Mouse (Mus musculus) intestine, embryonic 16.5 days (tissue): Measurements from ENCODE around the gene Psip1. TPM values are rescaled to one million over a fixed set of nuclear protein-coding genes. Genes with fewer than 3 reads are reported as not detected.
"Not testable (repeated sequence)": the region's sequence is repeated elsewhere in the genome, so short reads cannot be mapped to it uniquely, and the experiment has no call there.

Experiments used
- ATAC-seq: fragments of 200-750 bp; cut with Nextera tagmentation; 2 replicates; pipeline ENCODE4 v1.8.0; 2017; ENCODE audit warnings: moderate TSS enrichment, moderate library complexity
- H3K27ac ChIP-seq: fragments of 300-500 bp; sonication (generic); 2 replicates; pipeline ENCODE4 v1.5.1; 2014; ENCODE audit warnings: mild to moderate bottlenecking, low read length
- H3K27me3 ChIP-seq: fragments of 300-500 bp; sonication (generic); replicated peaks from 2 replicates; pipeline ENCODE4 v1.6.1; 2014; ENCODE audit warnings: low read length, control low read depth, mixed read lengths; ENCODE audit not compliant: control insufficient read depth, insufficient read depth
- H3K36me3 ChIP-seq: fragments of 300-500 bp; sonication (generic); 2 replicates; pipeline ENCODE4 v1.6.1; 2014; ENCODE audit warnings: low read length, control low read depth; ENCODE audit not compliant: control insufficient read depth, insufficient read depth
- H3K4me1 ChIP-seq: fragments of 300-500 bp; sonication (generic); 2 replicates; pipeline ENCODE4 v1.6.1; 2014; ENCODE audit warnings: low read length, control low read depth, mixed read lengths; ENCODE audit not compliant: control insufficient read depth, insufficient read depth
- H3K4me2 ChIP-seq: fragments of 300-500 bp; sonication (generic); 2 replicates; pipeline ENCODE4 v1.6.1; 2014; ENCODE audit warnings: low read depth, low read length, control low read depth
- H3K4me3 ChIP-seq: fragments of 300-500 bp; sonication (generic); 2 replicates; pipeline ENCODE4 v1.5.1; 2014; ENCODE audit warnings: mild to moderate bottlenecking, low read length
- H3K9ac ChIP-seq: fragments of 300-500 bp; sonication (generic); 2 replicates; pipeline ENCODE4 v1.6.1; 2014; ENCODE audit warnings: low read depth, low read length
- H3K9me3 ChIP-seq: fragments of 300-500 bp; sonication (generic); 2 replicates; pipeline ENCODE4 v1.6.1; 2016; ENCODE audit warnings: low read length, control low read depth; ENCODE audit not compliant: control insufficient read depth
- WGBS: fragments of 180-500 bp; shearing (Covaris S2); extraction: QIAGEN DNeasy Blood & Tissue Kit; methylation state at CpG from one replicate; pipeline ENCODE4 v1.1.7; 2014; 5-methylcytosine and 5-hydroxymethylcytosine counted together
- polyA plus RNA-seq: library from polyadenylated mRNA; unstranded; fragments of >200 nt; fragmentation: Nextera tagmentation; extraction: Ambion mirVana; gene quantifications from 2 replicates; pipeline ENCODE4 v1.2.1, GENCODE M21; 2015

Gene Psip1
- polyA plus RNA-seq = 49.4 and 56.3 TPM in 2 replicates

DNA sequence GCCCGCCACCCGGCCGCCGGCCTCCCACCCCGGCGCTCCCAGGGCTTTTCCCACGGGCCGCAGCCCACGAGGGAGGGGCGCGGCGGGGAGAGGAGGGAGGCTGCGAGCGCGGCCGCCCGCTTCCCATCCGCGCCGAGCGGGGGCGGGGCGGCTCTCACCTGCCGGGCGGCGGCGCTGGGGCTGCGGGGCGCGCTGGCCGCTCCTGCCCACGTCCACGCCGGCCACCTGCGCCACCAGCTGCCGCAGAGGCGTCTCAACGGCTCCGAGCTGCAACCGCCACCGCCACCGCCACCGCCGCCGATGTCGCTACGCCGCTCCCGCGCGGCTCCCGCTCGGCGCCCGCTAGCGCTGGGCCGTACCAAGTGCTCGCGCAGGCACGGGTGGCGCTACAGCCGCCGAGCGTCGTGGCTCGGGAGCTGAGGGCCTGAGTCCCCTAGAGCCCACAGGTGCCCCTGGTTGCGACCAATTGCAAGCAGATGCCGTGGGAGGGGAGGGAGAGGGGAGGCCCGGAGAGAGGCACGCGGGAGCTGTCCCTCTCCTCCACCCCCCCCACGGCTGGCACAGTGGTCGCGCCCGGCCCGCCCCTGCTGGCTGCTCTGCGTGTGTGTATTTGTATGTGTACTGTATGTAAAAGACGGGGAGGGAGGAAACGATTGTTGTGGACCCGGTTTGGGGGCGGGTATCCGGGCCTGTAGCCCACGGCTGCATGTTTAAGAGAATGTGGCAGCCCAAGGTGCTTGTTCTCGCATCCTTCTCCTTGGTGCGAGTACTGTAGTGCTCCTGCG, at the start of gene Psip1:
Gene Psip1 (minus strand): TSS at position 343 of the 785 bp plus-strand sequence.
- Histone ChIP-seq H3K9ac (peak within 1 kb of the TSS; percentile 81), H3K4me1 (no peaks in the 10 kb centered on the region), H3K4me2 (peak within 1 kb of the TSS; percentile 81), H3K36me3 (no peaks in the 10 kb centered on the region), H3K27me3 (no peaks in the 10 kb centered on the region), H3K4me3 (peak within 1 kb of the TSS; percentile 80), H3K27ac (peak within 1 kb of the TSS; percentile 95), H3K9me3 (no peaks in the 10 kb centered on the region)
- under 1% methylated on average over 70 of the region's 86 CpGs for WGBS
- ATAC-seq = peak; percentile 92

DNA sequence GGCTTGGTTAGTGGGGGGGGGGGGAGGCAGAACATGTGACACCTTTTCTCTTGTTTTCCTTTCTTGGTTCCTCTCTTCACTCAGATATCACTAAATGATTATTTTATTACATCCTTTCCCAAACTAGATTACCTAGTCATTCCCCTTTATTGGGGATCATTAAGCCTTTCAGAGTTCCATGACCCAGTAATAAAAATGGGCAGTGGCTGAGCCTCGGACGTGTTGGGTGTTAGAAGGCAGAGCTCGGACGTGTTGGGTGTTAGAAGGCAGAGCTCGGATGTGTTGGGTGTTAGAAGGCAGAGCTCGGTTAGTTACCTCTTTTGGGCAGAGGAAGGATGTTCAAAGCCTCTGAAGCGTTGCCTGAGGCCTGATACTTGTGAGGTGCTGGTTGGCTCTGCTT, 47.8 kb upstream of the Psip1 start:
- Histone ChIP-seq H3K9ac (no peak overlapping the region), H3K27ac (no peak overlapping the region), H3K9me3 (no peaks in the 10 kb centered on the region), H3K4me2 (no peak overlapping the region), H3K27me3 (no peaks in the 10 kb centered on the region), H3K4me3 (no peak overlapping the region), H3K36me3 (no peaks in the 10 kb centered on the region), H3K4me1 (no peaks in the 10 kb centered on the region)
- WGBS = 37% methylated on average over 7 of the region's 7 CpGs
- peak; percentile 83 for ATAC-seq

DNA sequence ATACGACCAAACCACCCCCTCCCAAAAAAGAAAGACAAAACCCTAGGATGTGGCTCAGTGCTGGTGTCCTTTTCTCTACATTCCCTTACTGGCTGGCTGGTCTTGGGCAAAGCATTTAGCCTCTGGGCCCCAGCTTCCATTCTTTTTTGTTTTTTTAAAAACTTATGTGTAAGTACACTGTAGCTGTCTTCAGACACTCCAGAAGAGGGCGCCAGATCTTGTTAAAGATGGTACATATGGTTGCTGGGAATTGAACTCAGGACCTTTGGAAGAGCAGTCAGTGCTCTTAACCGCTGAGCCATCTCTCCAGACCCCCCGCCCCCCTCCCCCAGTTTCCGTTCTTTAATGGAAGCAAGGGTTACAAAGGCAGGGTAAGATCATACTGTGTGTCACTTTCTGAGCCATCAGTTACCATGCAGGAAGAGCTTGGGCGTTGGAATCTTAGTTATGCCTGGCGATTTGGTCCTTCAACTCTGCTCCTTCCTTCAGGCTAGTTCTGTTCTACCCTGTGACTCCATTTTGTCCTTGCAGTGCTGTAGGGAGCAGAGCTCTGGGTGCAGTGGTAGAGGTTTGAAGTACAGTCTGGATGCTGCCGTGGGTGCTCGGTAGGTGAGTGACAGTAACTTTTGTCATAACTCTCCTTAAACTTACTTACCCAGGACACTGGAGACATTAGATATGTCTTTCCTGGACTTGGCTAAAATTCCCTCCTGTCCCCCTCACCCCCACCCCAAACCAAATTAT, 47.1 kb upstream of the Psip1 start:
- no peak overlapping the region for H3K4me3 ChIP-seq
- no peaks in the 10 kb centered on the region for H3K27me3 ChIP-seq
- no peaks in the 10 kb centered on the region for H3K36me3 ChIP-seq
- H3K4me1 ChIP-seq = no peaks in the 10 kb centered on the region
- H3K9me3 ChIP-seq = no peaks in the 10 kb centered on the region
- peak; percentile 69 for ATAC-seq
- H3K27ac ChIP-seq = no peak overlapping the region
- no peak overlapping the region for H3K4me2 ChIP-seq
- 75% methylated on average over 9 of the region's 9 CpGs for WGBS
- H3K9ac ChIP-seq = no peak overlapping the region

DNA sequence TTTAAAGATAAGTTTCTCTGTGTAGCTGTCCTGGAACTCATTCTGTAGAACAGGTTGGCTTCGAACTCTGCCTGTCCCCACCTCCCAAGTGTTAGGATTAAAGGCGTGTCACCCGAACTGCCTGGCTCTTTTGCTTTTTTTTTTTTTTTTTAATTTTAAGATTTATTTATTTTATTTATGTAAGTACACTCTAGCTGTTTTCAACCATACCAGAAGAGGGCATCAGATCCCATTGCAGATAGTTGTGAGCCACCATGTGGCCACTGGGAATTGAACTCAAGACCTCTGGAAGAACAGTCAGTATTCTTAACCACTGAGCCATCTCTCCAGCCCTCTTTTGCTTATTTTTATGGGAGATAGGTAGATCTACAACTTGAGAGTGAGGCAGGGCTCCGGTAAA, 43.8 kb upstream of the Psip1 start:
- WGBS = 96% methylated on average over 4 of the region's 4 CpGs
- H3K9me3 ChIP-seq, H3K27ac ChIP-seq, H3K4me2 ChIP-seq, H3K36me3 ChIP-seq, H3K4me1 ChIP-seq, H3K27me3 ChIP-seq, H3K4me3 ChIP-seq, H3K9ac ChIP-seq, ATAC-seq: not testable (repeated sequence)

DNA sequence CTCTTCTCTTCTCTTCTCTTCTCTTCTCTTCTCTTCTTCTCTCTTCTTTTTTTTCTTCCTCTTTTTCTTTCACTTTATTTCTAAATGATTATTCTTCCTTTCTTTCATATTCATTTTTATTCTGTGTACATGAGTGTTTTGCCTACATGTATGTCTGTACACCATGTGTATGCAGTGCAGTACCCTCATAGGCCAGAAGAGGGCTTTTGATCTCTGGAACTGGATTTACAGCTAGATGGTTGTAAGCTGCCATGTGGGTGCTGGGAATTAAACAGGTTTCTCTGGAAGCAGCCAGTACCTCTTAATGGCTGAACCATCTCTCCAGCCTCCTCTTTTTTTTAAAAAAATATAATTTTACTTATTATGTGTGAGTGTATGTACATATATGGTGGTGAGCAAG, 41.7 kb upstream of the Psip1 start:
- Histone ChIP-seq H3K27me3 (no peaks in the 10 kb centered on the region), H3K9me3 (no peaks in the 10 kb centered on the region), H3K27ac (no peak overlapping the region), H3K36me3 (no peaks in the 10 kb centered on the region), H3K9ac (no peak overlapping the region), H3K4me2 (no peak overlapping the region), H3K4me3 (no peak overlapping the region), H3K4me1 (0 out of 2 replicates have a peak, but pooled peaks cover 6% of the 10 kb centered on the region)
- no peak for ATAC-seq

DNA sequence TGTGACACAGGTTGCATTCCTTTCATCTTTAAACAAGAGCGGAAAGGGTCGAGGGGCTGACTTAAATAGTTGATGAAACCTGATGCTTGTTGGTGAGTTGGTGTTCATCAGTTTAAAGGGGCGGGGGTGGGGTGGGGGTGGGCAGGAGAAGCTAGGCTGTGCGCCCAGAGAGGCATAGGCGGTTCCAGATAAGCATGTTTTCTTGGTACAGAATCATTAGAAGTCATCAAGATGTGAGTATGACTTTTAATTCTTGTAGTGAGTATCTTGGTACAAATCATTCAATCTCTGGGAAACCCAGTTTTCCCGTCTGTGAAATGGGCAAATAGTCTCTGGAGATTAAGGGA, 40.7 kb upstream of the Psip1 start:
- 64% methylated on average over 6 of the region's 6 CpGs for WGBS
- Histone ChIP-seq H3K4me3 (no peak overlapping the region), H3K4me1 (0 out of 2 replicates have a peak, but pooled peaks cover 6% of the 10 kb centered on the region), H3K27me3 (no peaks in the 10 kb centered on the region), H3K9me3 (no peaks in the 10 kb centered on the region), H3K36me3 (no peaks in the 10 kb centered on the region), H3K4me2 (no peak overlapping the region), H3K9ac (no peak overlapping the region), H3K27ac (no peak overlapping the region)
- no peak for ATAC-seq

DNA sequence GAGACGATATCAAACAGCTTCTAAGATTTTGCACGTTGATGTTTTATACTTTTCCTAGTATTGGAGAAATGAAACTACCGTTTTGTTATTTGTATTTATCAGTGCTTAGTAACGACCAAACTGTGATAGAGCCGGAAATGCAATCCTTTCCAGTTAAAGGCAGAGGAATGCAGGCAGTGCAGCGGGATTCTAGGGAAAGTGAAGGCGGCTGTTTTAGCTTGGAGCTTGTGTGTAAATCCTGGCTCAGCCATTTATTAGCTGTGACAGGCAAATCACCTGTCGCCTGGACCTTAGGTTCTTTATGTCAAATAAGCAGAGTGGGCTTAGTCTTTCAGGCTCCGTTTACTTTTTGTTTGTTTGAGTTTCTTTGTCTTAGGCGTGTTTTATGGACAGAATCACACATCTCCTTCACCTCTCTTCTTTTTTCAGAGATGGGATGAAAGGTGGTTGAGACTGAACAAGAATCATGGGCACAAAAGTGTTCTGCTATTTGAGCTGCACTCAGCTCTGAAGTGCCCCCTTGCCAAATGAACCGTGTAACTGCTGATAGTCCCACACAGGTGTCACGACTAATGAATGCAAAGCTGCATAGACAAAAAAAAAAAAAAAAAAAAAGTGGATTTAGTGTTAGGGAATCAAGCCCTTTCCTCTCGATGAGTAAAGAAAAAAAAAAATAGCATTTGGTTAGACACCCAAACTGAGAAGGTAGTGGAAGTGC, 40.2 kb upstream of the Psip1 start:
- Histone ChIP-seq H3K9me3 (no peaks in the 10 kb centered on the region), H3K27me3 (no peaks in the 10 kb centered on the region), H3K9ac (0 out of 2 replicates have a peak overlapping the region, but pooled peaks have one; percentile 3), H3K4me2 (peak overlapping the region; percentile 94), H3K4me3 (peak overlapping the region; percentile 86), H3K36me3 (no peaks in the 10 kb centered on the region), H3K27ac (no peak overlapping the region), H3K4me1 (0 out of 2 replicates have a peak, but pooled peaks cover 6% of the 10 kb centered on the region)
- WGBS = 9% methylated on average over 13 of the region's 13 CpGs
- no peak for ATAC-seq

DNA sequence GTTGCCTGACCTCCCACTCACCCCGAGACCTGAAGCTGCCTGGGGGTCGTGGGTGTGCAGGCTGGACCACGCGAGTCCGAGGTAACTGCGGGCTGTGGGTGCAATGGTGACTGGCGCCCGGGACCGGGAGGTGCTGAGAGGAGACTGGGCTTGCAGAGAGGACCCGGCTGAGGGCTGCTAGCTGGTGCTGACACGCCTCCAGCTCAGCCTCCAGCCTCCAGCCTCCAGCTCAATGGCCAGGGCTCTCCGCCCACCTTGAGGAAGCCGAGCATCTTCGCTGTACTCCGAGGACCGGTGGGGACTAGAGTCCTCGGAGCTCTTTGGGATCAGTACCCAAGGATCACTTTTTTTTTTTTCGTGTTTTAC, 39.4 kb upstream of the Psip1 start:
- H3K4me2 ChIP-seq = peak overlapping the region; percentile 94
- H3K4me3 ChIP-seq = peak overlapping the region; percentile 86
- 0% methylated on average over 18 of the region's 18 CpGs for WGBS
- no peaks in the 10 kb centered on the region for H3K36me3 ChIP-seq
- H3K9ac ChIP-seq = peak overlapping the region; percentile 85
- H3K27me3 ChIP-seq = no peaks in the 10 kb centered on the region
- ATAC-seq = peak; percentile 81
- peak overlapping the region; percentile 88 for H3K27ac ChIP-seq
- no peaks in the 10 kb centered on the region for H3K9me3 ChIP-seq
- H3K4me1 ChIP-seq = 0 out of 2 replicates have a peak, but pooled peaks cover 6% of the 10 kb centered on the region
